Mouse (Mus musculus) CD4-positive, CD25-positive, alpha-beta regulatory T cell, adult 2 months (primary cell): ENCODE measurements at regions not wholly inside any gene's neighbourhood (a gene's known extent, or its start where the extent isn't known, plus 50 kb on each side); places are given as distances from the start of the nearest gene placed in this dataset.
A peak's percentile ranks its signal among the peaks of the same experiment; 100 is the strongest.

Experiments used
- DNase-seq: peaks from one replicate; pipeline ENCODE4 v3.0.0-alpha.2; 2012; ENCODE audit warnings: low read depth, low spot score

- no peak for DNase-seq
These were observed 160.3 kb downstream of the Cryba4 start for GRCm38 (mm10) chr5:112091867-112092535.

GRCm38 (mm10) chr5:112093905-112094571 is 158.3 kb downstream of the Cryba4 start:
- no peak for DNase-seq

GRCm38 (mm10) chr5:112098469-112099085 is 153.7 kb downstream of the Cryba4 start:
- no peak for DNase-seq

GRCm38 (mm10) chr5:112101739-112102590 is 150.4 kb downstream of the Cryba4 start:
- DNase-seq = no peak

- no peak for DNase-seq
These were observed 141.9 kb downstream of the Cryba4 start for GRCm38 (mm10) chr5:112110306-112110969.

- DNase-seq = no peak
These were observed 131.6 kb downstream of the Cryba4 start for GRCm38 (mm10) chr5:112120766-112121165.

- DNase-seq = no peak
These were observed 130.8 kb downstream of the Cryba4 start for GRCm38 (mm10) chr5:112121554-112121953.

GRCm38 (mm10) chr5:112122581-112122980 is 129.7 kb downstream of the Cryba4 start:
- DNase-seq = no peak

GRCm38 (mm10) chr5:112127171-112127570 is 125.1 kb downstream of the Cryba4 start:
- DNase-seq = no peak

GRCm38 (mm10) chr5:112132746-112133145 is 119.6 kb downstream of the Cryba4 start:
- no peak for DNase-seq

- DNase-seq = no peak
These were observed 118.4 kb downstream of the Cryba4 start for GRCm38 (mm10) chr5:112133688-112134573.

GRCm38 (mm10) chr5:112136646-112137045 is 115.7 kb downstream of the Cryba4 start:
- DNase-seq = no peak

- no peak for DNase-seq
These were observed 114.1 kb downstream of the Cryba4 start for GRCm38 (mm10) chr5:112138246-112138645.

GRCm38 (mm10) chr5:112142731-112143130 is 109.6 kb downstream of the Cryba4 start:
- no peak for DNase-seq

GRCm38 (mm10) chr5:112143993-112144621 is 108.2 kb downstream of the Cryba4 start:
- no peak for DNase-seq

GRCm38 (mm10) chr5:112153675-112154085 is 98.6 kb downstream of the Cryba4 start:
- DNase-seq = peak; percentile 82

- no peak for DNase-seq
These were observed 97.7 kb downstream of the Cryba4 start for GRCm38 (mm10) chr5:112154650-112155049.

GRCm38 (mm10) chr5:112155051-112155450 is 97.3 kb downstream of the Cryba4 start:
- no peak for DNase-seq

GRCm38 (mm10) chr5:112156005-112156404 is 96.3 kb downstream of the Cryba4 start:
- DNase-seq = no peak
